Mouse (Mus musculus): ENCODE measurements around the gene Sc5d. TPM values are rescaled to one million over a fixed set of nuclear protein-coding genes. Genes with fewer than 3 reads are reported as not detected.
A peak's percentile ranks its signal among the peaks of the same experiment; 100 is the strongest.

Gene Sc5d
- polyA plus RNA-seq, 1 experiment, result 23.3 TPM

DNA sequence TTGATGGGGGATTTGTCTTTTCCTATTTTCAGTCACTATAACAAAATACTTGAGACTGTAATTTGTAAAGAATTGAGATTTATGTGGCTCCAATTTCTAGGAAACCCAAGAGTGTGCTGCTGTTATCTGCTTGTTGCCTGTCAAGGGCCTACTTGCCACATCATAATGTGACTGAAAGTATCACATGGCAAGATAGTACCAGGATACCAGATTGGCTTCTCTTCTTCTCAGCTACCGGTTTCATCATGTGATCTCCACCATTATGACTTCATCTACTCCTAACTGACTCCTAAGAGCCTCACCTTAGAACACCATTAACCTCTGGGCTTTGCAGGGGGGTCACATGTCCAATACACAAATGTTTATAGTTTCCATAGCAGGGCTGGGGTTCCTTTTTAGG lies 49.9 kb downstream of the Sc5d start:
- TF ChIP-seq CTCF (IDR thresholded peaks at IDR 0.05; ENCODE audit: control insufficient read depth, insufficient read depth, insufficient replicate concordance, low read depth, low read length) (no peak), POLR2A (IDR thresholded peaks at IDR 0.05; ENCODE audit: control insufficient read depth, low read depth, low read length) (no peak)
- Histone ChIP-seq H3K4me1 (ENCODE audit: control insufficient read depth, insufficient read depth, low read length) (no peaks in the 10 kb centered on the region), H3K4me3 (ENCODE audit: control insufficient read depth, low read depth, low read length) (no peak overlapping the region), H3K27me3 (ENCODE audit: control insufficient read depth, insufficient read depth, low read length) (no peaks in the 10 kb centered on the region), H3K27ac (ENCODE audit: control insufficient read depth, insufficient read depth, low read depth, low read length) (no peak overlapping the region), H3K36me3 (ENCODE audit: control insufficient read depth, insufficient read depth, low read length) (no peaks in the 10 kb centered on the region)

DNA sequence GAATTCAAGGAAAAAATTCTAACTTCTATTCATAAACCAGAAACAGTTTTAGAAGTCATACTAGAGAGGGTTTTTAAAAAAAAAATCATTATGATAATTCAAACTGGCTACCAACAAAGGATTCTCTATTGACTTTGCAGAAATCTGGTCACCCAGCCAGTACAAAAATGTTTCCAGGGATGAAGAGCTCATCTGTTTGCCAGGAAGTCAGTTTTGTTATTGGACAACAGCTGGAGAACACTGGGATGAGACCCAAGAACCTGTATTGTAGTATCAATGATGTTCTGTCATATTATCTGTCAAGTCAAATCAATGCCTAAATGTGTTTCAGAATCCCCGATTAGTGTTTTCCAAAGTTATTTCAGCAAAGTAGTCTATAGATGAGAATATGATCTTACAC lies 50.9 kb downstream of the Sc5d start:
- Histone ChIP-seq H3K4me3 (ENCODE audit: control insufficient read depth, low read depth, low read length) (no peak overlapping the region), H3K4me1 (ENCODE audit: control insufficient read depth, insufficient read depth, low read length) (no peaks in the 10 kb centered on the region), H3K36me3 (ENCODE audit: control insufficient read depth, insufficient read depth, low read length) (no peaks in the 10 kb centered on the region), H3K27ac (ENCODE audit: control insufficient read depth, insufficient read depth, low read depth, low read length) (no peak overlapping the region), H3K27me3 (ENCODE audit: control insufficient read depth, insufficient read depth, low read length) (no peaks in the 10 kb centered on the region)
- no peak for TF ChIP-seq CTCF (IDR thresholded peaks at IDR 0.05; ENCODE audit: control insufficient read depth, insufficient read depth, insufficient replicate concordance, low read depth, low read length)
- TF ChIP-seq POLR2A (IDR thresholded peaks at IDR 0.05; ENCODE audit: control insufficient read depth, low read depth, low read length), result no peak

DNA sequence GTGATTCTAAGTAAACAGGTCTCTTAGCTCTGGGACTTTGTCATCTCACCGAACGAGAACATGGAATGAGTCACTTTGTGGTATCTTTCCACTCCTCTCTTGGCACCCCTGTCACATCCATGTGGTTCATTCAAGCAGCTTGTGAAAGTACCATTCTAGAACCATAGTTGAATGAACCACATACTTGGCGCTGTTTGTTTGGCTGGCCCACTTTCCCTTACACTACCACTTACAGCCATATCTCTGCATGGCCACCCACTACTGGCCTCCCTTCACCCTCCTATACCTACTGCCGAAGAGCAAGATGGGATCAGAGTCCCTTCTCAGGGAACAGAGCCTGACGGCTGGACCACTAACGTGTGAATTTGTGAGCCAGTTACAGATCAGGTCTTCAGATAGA lies 54.4 kb downstream of the Sc5d start:
- no peaks in the 10 kb centered on the region for H3K4me1 ChIP-seq (ENCODE audit: control insufficient read depth, insufficient read depth, low read length)
- TF ChIP-seq CTCF (IDR thresholded peaks at IDR 0.05; ENCODE audit: control insufficient read depth, insufficient read depth, insufficient replicate concordance, low read depth, low read length), result no peak
- TF ChIP-seq POLR2A (IDR thresholded peaks at IDR 0.05; ENCODE audit: control insufficient read depth, low read depth, low read length), result no peak
- no peaks in the 10 kb centered on the region for H3K36me3 ChIP-seq (ENCODE audit: control insufficient read depth, insufficient read depth, low read length)
- H3K27ac ChIP-seq (ENCODE audit: control insufficient read depth, insufficient read depth, low read depth, low read length), result no peak overlapping the region
- no peak overlapping the region for H3K4me3 ChIP-seq (ENCODE audit: control insufficient read depth, low read depth, low read length)
- no peaks in the 10 kb centered on the region for H3K27me3 ChIP-seq (ENCODE audit: control insufficient read depth, insufficient read depth, low read length)

DNA sequence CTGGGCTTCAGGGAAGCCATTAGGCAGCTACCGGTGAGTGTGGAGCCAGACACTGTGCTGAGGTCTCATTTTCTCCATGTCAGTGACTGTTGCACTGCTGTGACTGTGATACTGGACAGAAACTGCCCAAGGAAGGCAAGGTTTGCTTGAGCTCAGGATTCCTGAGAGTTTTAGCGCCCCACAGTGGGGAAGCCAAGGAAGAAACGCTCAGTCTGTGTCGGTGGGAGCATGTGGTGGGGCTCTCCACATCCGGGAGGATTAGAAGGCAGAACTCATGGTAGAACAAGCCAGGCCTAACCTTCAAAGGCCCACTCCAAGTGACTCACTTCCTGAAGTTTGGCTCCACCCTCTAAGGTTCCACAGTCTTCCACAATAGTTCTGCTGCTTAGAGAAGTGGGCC lies 55.6 kb downstream of the Sc5d start:
- no peak overlapping the region for H3K27ac ChIP-seq (ENCODE audit: control insufficient read depth, insufficient read depth, low read depth, low read length)
- H3K4me1 ChIP-seq (ENCODE audit: control insufficient read depth, insufficient read depth, low read length), result no peaks in the 10 kb centered on the region
- no peaks in the 10 kb centered on the region for H3K36me3 ChIP-seq (ENCODE audit: control insufficient read depth, insufficient read depth, low read length)
- no peak overlapping the region; the same call in 1 of the 2 replicates for H3K4me3 ChIP-seq (ENCODE audit: control insufficient read depth, low read depth, low read length)
- TF ChIP-seq POLR2A (IDR thresholded peaks at IDR 0.05; ENCODE audit: control insufficient read depth, low read depth, low read length) (no peak), CTCF (IDR thresholded peaks at IDR 0.05; ENCODE audit: control insufficient read depth, insufficient read depth, insufficient replicate concordance, low read depth, low read length) (peak; percentile 18; the same call in 1 of the 2 replicates)
- H3K27me3 ChIP-seq (ENCODE audit: control insufficient read depth, insufficient read depth, low read length), result no peaks in the 10 kb centered on the region

DNA sequence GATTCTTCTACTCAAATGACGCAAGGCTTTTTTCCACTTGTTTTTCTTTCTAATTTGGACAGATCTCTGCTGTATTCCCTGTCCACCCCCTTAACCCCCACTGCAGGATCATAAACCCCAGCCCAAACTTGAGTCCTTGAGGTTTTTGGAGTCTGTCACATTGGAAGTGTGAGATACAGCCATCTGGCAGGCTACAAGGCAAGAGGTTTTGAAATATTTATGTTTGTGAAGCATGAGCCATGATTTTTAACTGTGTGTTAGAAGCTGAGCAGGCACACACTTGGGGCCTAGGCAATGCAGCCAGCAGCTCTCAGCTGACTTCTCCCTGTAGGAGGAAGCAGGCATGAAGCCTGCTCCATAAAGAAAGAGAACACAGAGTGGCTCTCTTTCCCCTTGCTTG lies 57.3 kb downstream of the Sc5d start:
- Histone ChIP-seq H3K27ac (ENCODE audit: control insufficient read depth, insufficient read depth, low read depth, low read length) (no peak overlapping the region), H3K4me3 (ENCODE audit: control insufficient read depth, low read depth, low read length) (no peak overlapping the region), H3K4me1 (ENCODE audit: control insufficient read depth, insufficient read depth, low read length) (no peaks in the 10 kb centered on the region), H3K27me3 (ENCODE audit: control insufficient read depth, insufficient read depth, low read length) (no peaks in the 10 kb centered on the region), H3K36me3 (ENCODE audit: control insufficient read depth, insufficient read depth, low read length) (no peaks in the 10 kb centered on the region)
- TF ChIP-seq POLR2A (IDR thresholded peaks at IDR 0.05; ENCODE audit: control insufficient read depth, low read depth, low read length), result no peak
- no peak for TF ChIP-seq CTCF (IDR thresholded peaks at IDR 0.05; ENCODE audit: control insufficient read depth, insufficient read depth, insufficient replicate concordance, low read depth, low read length)

DNA sequence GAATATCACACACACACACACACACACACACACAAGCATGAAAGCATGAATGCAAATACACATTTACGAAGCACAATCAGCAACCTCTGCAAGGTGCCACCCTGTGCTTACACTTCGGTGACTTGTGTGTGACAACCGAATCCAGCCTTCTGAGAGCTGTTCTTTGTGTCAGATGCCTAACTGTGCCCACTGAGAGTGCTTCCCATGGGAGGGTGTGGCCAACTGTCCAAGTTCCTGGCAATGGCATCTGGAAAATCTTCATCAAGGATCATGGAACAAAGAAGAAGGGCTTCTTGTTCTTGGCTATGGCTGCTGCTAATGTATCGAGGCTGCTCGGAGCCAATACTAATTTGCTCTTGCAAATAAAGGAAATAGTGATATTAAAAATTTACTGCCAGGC lies 61.8 kb downstream of the Sc5d start:
- TF ChIP-seq POLR2A (IDR thresholded peaks at IDR 0.05; ENCODE audit: control insufficient read depth, low read depth, low read length), result no peak
- no peak for TF ChIP-seq CTCF (IDR thresholded peaks at IDR 0.05; ENCODE audit: control insufficient read depth, insufficient read depth, insufficient replicate concordance, low read depth, low read length)
- Histone ChIP-seq H3K27ac (ENCODE audit: control insufficient read depth, insufficient read depth, low read depth, low read length) (no peak overlapping the region), H3K27me3 (ENCODE audit: control insufficient read depth, insufficient read depth, low read length) (no peaks in the 10 kb centered on the region), H3K4me3 (ENCODE audit: control insufficient read depth, low read depth, low read length) (no peak overlapping the region), H3K36me3 (ENCODE audit: control insufficient read depth, insufficient read depth, low read length) (no peaks in the 10 kb centered on the region), H3K4me1 (ENCODE audit: control insufficient read depth, insufficient read depth, low read length) (no peaks in the 10 kb centered on the region)

Other genes with a start within 250 kb of the Sc5d start
- 2.6 and 3.7 TPM in 2 replicates for gene Sorl1, start 140.0 kb downstream of the Sc5d start, polyA plus RNA-seq (2012; rRNA removed)
- 0.24 and 0.42 TPM in 2 replicates for gene Tecta, start 135.7 kb upstream of the Sc5d start, polyA plus RNA-seq (2012; rRNA removed)
- gene Tbcel, start 243.6 kb upstream of the Sc5d start, polyA plus RNA-seq (2012; rRNA removed), result 29.9 and 34.0 TPM in 2 replicates

Data from testis, adult 2 months (tissue).